Mouse (Mus musculus) liver, postnatal 0 days (tissue): ENCODE data around the gene Trmt1. TPM values are rescaled to one million over a fixed set of nuclear protein-coding genes. Genes with fewer than 3 reads are reported as not detected.

ENCODE experiments used
- ATAC-seq: fragments of 200-750 bp; cut with Nextera tagmentation; 2 replicates; pipeline ENCODE4 v1.8.0; 2017; ENCODE audit warnings: mild to moderate bottlenecking, moderate library complexity
- DNase-seq: peaks from one replicate; pipeline ENCODE4 v3.0.0-alpha.2; 2016
- H3K27ac ChIP-seq: fragments of 300-500 bp; sonication (generic); 2 replicates; pipeline ENCODE4 v1.5.1; 2014; ENCODE audit warnings: antibody characterized with exemption, moderate library complexity, mild to moderate bottlenecking, low read depth
- H3K27me3 ChIP-seq: fragments of 300-500 bp; sonication (generic); 2 replicates; pipeline ENCODE4 v1.6.1; 2014; ENCODE audit warnings: low read length, control low read depth, mixed read lengths; ENCODE audit not compliant: insufficient read depth
- H3K36me3 ChIP-seq: fragments of 300-500 bp; sonication (generic); replicated peaks from 2 replicates; pipeline ENCODE4 v1.6.1; 2014; ENCODE audit warnings: mild to moderate bottlenecking, control low read depth, low read length, moderate library complexity, mixed read lengths; ENCODE audit not compliant: insufficient read depth
- H3K4me1 ChIP-seq: fragments of 300-500 bp; sonication (generic); 2 replicates; pipeline ENCODE4 v1.6.1; 2014; ENCODE audit warnings: antibody characterized with exemption, mild to moderate bottlenecking, control low read depth; ENCODE audit not compliant: insufficient read depth
- H3K4me2 ChIP-seq: fragments of 300-500 bp; sonication (generic); 2 replicates; pipeline ENCODE4 v1.6.1; 2014; ENCODE audit warnings: low read depth, mild to moderate bottlenecking, low read length, moderate library complexity, mixed read lengths
- H3K4me3 ChIP-seq: fragments of 300-500 bp; sonication (generic); 2 replicates; pipeline ENCODE4 v1.5.1; 2014; ENCODE audit warnings: low read depth, low read length
- H3K9ac ChIP-seq: fragments of 300-500 bp; sonication (generic); replicated peaks from 2 replicates; pipeline ENCODE4 v1.6.1; 2014; ENCODE audit warnings: mild to moderate bottlenecking, moderate library complexity
- H3K9me3 ChIP-seq: fragments of 300-500 bp; sonication (generic); 2 replicates; pipeline ENCODE4 v1.6.1; 2016; ENCODE audit warnings: mild to moderate bottlenecking, control low read depth, low read length, mixed read lengths
- CTCF ChIP-seq: sonication (generic); IDR thresholded peaks from 2 replicates; pipeline ENCODE4 v1.5.1; 2016; ENCODE audit warnings: antibody characterized with exemption, low read depth
- EP300 ChIP-seq: IDR thresholded peaks from 2 replicates; pipeline ENCODE4 v1.6.1; 2016; ENCODE audit warnings: antibody characterized with exemption, low read depth, mild to moderate bottlenecking
- WGBS: fragments of 180-500 bp; shearing (Covaris S2); extraction: QIAGEN DNeasy Blood & Tissue Kit; methylation state at CpG from one replicate; pipeline ENCODE4 v1.1.7; 2014; ENCODE audit not compliant: insufficient replicate concordance; 5-methylcytosine and 5-hydroxymethylcytosine counted together
- polyA plus RNA-seq: library from polyadenylated mRNA; unstranded; fragments of >200 nt; fragmentation: Nextera tagmentation; extraction: Ambion mirVana; gene quantifications from 2 replicates; pipeline ENCODE4 v1.2.1, GENCODE M21; 2015

Gene Trmt1
- polyA plus RNA-seq, 1 experiment from 2014 or later, result 21.3 TPM

GRCm38 (mm10) chr8:84722850-84723570 is 36.9 kb downstream of the Trmt1 start, which contains the start of gene G430095P16Rik:
G430095P16Rik (plus strand) TSS chr8:84723007.
- peaks cover 58% of the 10 kb centered on the region for H3K4me1 ChIP-seq
- H3K27ac ChIP-seq, result peak within 1 kb of the TSS; percentile 87
- peak; percentile 82 for TF ChIP-seq CTCF
- peak; percentile 48; the same call in 1 of the 2 replicates for TF ChIP-seq EP300
- no peaks in the 10 kb centered on the region for H3K9me3 ChIP-seq
- WGBS, result 8% methylated on average over 10 of the region's 10 CpGs
- H3K4me2 ChIP-seq, result peak within 1 kb of the TSS; percentile 75
- ATAC-seq (peak; percentile 84), DNase-seq (peak; percentile 89)
- H3K36me3 ChIP-seq, result peaks cover 7% of the 10 kb centered on the region
- peak within 1 kb of the TSS; percentile 56 for H3K9ac ChIP-seq
- peak within 1 kb of the TSS; percentile 38 for H3K4me3 ChIP-seq
- H3K27me3 ChIP-seq, result no peaks in the 10 kb centered on the region

DNA sequence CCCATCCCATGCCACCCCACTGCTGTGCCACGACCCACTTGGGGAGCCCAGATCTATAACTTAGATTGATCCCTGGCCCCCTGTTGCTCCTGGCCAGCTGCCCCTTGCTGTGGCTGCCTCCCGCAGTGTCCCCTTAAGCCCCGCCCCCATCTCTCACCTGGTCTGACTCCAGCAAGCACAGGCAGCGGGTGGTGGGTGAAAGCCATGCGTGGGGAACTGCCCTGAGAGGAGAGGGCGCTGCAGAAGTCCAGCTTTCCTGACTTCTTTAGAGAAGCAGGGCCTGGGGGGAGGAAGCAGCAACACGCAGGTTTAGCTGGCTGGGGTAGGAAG is 37.4 kb downstream of the Trmt1 start:
- ATAC-seq, result peak; percentile 9; the same call in 1 of the 2 replicates
- H3K4me3 ChIP-seq, result peak overlapping the region; percentile 38
- no peak for TF ChIP-seq EP300
- 11% methylated on average over 7 of the region's 7 CpGs for WGBS
- H3K9me3 ChIP-seq, result no peaks in the 10 kb centered on the region
- no peaks in the 10 kb centered on the region for H3K27me3 ChIP-seq
- peak overlapping the region; percentile 75 for H3K4me2 ChIP-seq
- peaks cover 7% of the 10 kb centered on the region for H3K36me3 ChIP-seq
- peak overlapping the region; percentile 56 for H3K9ac ChIP-seq
- DNase-seq, result peak; percentile 74
- H3K4me1 ChIP-seq, result peaks cover 62% of the 10 kb centered on the region
- peak overlapping the region; percentile 87 for H3K27ac ChIP-seq

- WGBS, result 43% methylated on average over 9 of the region's 9 CpGs
- Histone ChIP-seq H3K4me1 (peaks cover 73% of the 10 kb centered on the region), H3K9ac (peak overlapping the region; percentile 56), H3K4me3 (peak overlapping the region; percentile 38), H3K9me3 (no peaks in the 10 kb centered on the region), H3K27ac (peak overlapping the region; percentile 87), H3K27me3 (no peaks in the 10 kb centered on the region), H3K36me3 (peaks cover 7% of the 10 kb centered on the region), H3K4me2 (peak overlapping the region; percentile 75)
- TF ChIP-seq CTCF (no peak), EP300 (peak; percentile 76)
- peak; percentile 38 for ATAC-seq
- DNase-seq, result no peak
Observed at GRCm38 (mm10) chr8:84724683-84725082, 38.6 kb downstream of the Trmt1 start.

- Histone ChIP-seq H3K4me1 (peaks cover 80% of the 10 kb centered on the region), H3K36me3 (peaks cover 7% of the 10 kb centered on the region), H3K9me3 (no peaks in the 10 kb centered on the region), H3K4me2 (peak overlapping the region; percentile 75), H3K9ac (peak overlapping the region; percentile 56), H3K27ac (peak overlapping the region; percentile 87), H3K27me3 (no peaks in the 10 kb centered on the region), H3K4me3 (no peak overlapping the region)
- no peak for DNase-seq
- TF ChIP-seq CTCF, result no peak
- TF ChIP-seq EP300, result no peak
- ATAC-seq, result peak; percentile 4; the same call in 1 of the 2 replicates
- WGBS, result 51% methylated on average over 10 of the region's 10 CpGs
Observed at GRCm38 (mm10) chr8:84725246-84725940, 39.3 kb downstream of the Trmt1 start.

DNA sequence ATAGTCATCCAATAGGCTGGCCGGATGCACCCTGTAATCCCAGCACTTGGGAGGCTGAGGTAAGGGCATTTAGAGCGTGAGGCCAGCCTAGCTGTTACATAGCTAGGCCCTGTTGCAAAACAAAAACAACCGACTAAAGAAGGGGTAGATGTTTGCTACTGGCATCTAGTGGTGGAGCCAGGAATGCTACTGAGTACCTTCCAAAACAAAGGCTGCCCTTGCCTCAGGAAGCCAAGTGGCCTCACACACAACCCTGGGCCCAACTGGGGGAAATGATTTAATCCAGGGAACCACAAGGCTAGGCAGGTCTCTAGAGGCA is 39.8 kb downstream of the Trmt1 start:
- ATAC-seq (peak; percentile 32), DNase-seq (peak; percentile 58)
- H3K9me3 ChIP-seq, result no peaks in the 10 kb centered on the region
- peaks cover 83% of the 10 kb centered on the region for H3K4me1 ChIP-seq
- peaks cover 7% of the 10 kb centered on the region; the same call in 1 of the 2 replicates for H3K36me3 ChIP-seq
- peak overlapping the region; percentile 56 for H3K9ac ChIP-seq
- peak overlapping the region; percentile 75 for H3K4me2 ChIP-seq
- no peak overlapping the region for H3K4me3 ChIP-seq
- peak overlapping the region; percentile 87 for H3K27ac ChIP-seq
- TF ChIP-seq EP300, result no peak
- TF ChIP-seq CTCF, result peak; percentile 81
- WGBS, result 18% methylated on average over 3 of the region's 3 CpGs
- no peaks in the 10 kb centered on the region for H3K27me3 ChIP-seq

- Histone ChIP-seq H3K36me3 (peaks cover 7% of the 10 kb centered on the region; the same call in 1 of the 2 replicates), H3K9me3 (no peaks in the 10 kb centered on the region), H3K4me1 (peaks cover 74% of the 10 kb centered on the region), H3K4me3 (no peak overlapping the region), H3K4me2 (no peak overlapping the region), H3K27me3 (no peaks in the 10 kb centered on the region), H3K27ac (peak overlapping the region; percentile 88; the same call in 1 of the 2 replicates), H3K9ac (no peak overlapping the region)
- DNase-seq (no peak), ATAC-seq (no peak)
- no peak for TF ChIP-seq EP300
- no peak for TF ChIP-seq CTCF
- 69% methylated on average over 3 of the region's 3 CpGs for WGBS
Observed at GRCm38 (mm10) chr8:84728474-84728873, 42.4 kb downstream of the Trmt1 start.
